ENCODE assay signal across 21 mouse cellular contexts in genomic region chr12:71793114-71793513, GRCm38 (mm10). TPM values are rescaled to one million over a fixed set of nuclear protein-coding genes. Genes with fewer than 3 reads are reported as not detected.
DNase-seq lines count a peak whose midpoint lies in the region; ATAC-seq and TF ChIP-seq lines count a peak whose summit lies in the region.
"Had no signal": no experiment of that assay in that cellular context is flagged by ENCODE, and none has a peak within 500 bp of the region (broad histone marks: within the 10 kb centered on the region; RNA-seq: fewer than 3 reads in every experiment).

No protein-coding gene starts in this region.

- ATAC-seq in lung, embryonic 14.5 days (ENCODE audit: insufficient read depth) = peak; percentile 37; the same call in 1 of the 2 replicates
- peak; percentile 40 for ATAC-seq in lung, postnatal 0 days
- ATAC-seq: forebrain, embryonic 14.5 days; forebrain, embryonic 16.5 days had no signal

- DNase-seq in lung, embryonic 14.5 days = no peak
- no peak for DNase-seq in lung, postnatal 4 days
- no peak for DNase-seq in lung, postnatal 0 days (ENCODE audit: low spot score)
- no peak for DNase-seq in lung, postnatal 10 days
- DNase-seq: adrenal gland, adult 2 months; adrenal gland, postnatal 10 days; adrenal gland, postnatal 25 days; cerebellum, adult 11 months; cerebellum, adult 18-20 months; cerebellum, adult 8-10 months; cerebellum, adult 9-11 months; cerebellum, postnatal 14 days; cerebellum, postnatal 36 days; embryo, embryonic 11 days had no signal

- H3K36me3 ChIP-seq in lung, embryonic 14.5 days (ENCODE audit: insufficient read depth) = no peaks in the 10 kb centered on the region
- no peaks in the 10 kb centered on the region for H3K36me3 ChIP-seq in lung, postnatal 0 days (ENCODE audit: insufficient read depth, low read length)
- H3K36me3 ChIP-seq: embryonic facial prominence, embryonic 13.5 days; embryonic facial prominence, embryonic 15.5 days; forebrain, embryonic 10.5 days; forebrain, embryonic 12.5 days had no signal

- H3K4me2 ChIP-seq in lung, embryonic 14.5 days = no peak overlapping the region
- no peak overlapping the region for H3K4me2 ChIP-seq in lung, postnatal 0 days (replicated peaks; ENCODE audit: low read depth, low read length)
- H3K4me2 ChIP-seq: embryonic facial prominence, embryonic 13.5 days; embryonic facial prominence, embryonic 15.5 days; forebrain, embryonic 12.5 days had no signal

- TF ChIP-seq EP300 in lung, postnatal 0 days (IDR thresholded peaks at IDR 0.05) = no peak

- 60% methylated on average over 2 of the region's 2 CpGs for WGBS in lung, embryonic 14.5 days
- WGBS in lung, postnatal 0 days = 65% methylated on average over 2 of the region's 2 CpGs

- H3K9ac ChIP-seq in lung, embryonic 14.5 days = no peak overlapping the region
- no peak overlapping the region for H3K9ac ChIP-seq in lung, postnatal 0 days (replicated peaks; ENCODE audit: low read depth)
- H3K9ac ChIP-seq: embryonic facial prominence, embryonic 13.5 days; embryonic facial prominence, embryonic 15.5 days; forebrain, embryonic 12.5 days had no signal

- no peak overlapping the region for H3K27ac ChIP-seq in lung, embryonic 14.5 days (ENCODE audit: low read depth)
- H3K27ac ChIP-seq in lung, postnatal 0 days (ENCODE audit: low read length) = no peak overlapping the region
- H3K27ac ChIP-seq: embryonic facial prominence, embryonic 13.5 days; embryonic facial prominence, embryonic 15.5 days; forebrain, embryonic 10.5 days; forebrain, embryonic 12.5 days had no signal

- H3K27me3 ChIP-seq in lung, embryonic 14.5 days (ENCODE audit: insufficient read depth, low read length) = no peaks in the 10 kb centered on the region
- H3K27me3 ChIP-seq in lung, postnatal 0 days (replicated peaks; ENCODE audit: insufficient read depth, low read length) = no peaks in the 10 kb centered on the region
- H3K27me3 ChIP-seq: embryonic facial prominence, embryonic 13.5 days; embryonic facial prominence, embryonic 15.5 days had no signal

- H3K4me1 ChIP-seq in lung, embryonic 14.5 days (ENCODE audit: insufficient read depth) = peaks cover 11% of the 10 kb centered on the region
- no peaks in the 10 kb centered on the region; the same call in 1 of the 2 replicates for H3K4me1 ChIP-seq in lung, postnatal 0 days (ENCODE audit: insufficient read depth, low read depth, low read length)

- TF ChIP-seq CTCF in lung, embryonic 14.5 days (IDR thresholded peaks at IDR 0.05; ENCODE audit: low read depth) = no peak
- no peak for TF ChIP-seq CTCF in lung, postnatal 0 days (IDR thresholded peaks at IDR 0.05)

- H3K9me3 ChIP-seq in lung, embryonic 14.5 days (ENCODE audit: low read depth, low read length) = no peaks in the 10 kb centered on the region
- no peaks in the 10 kb centered on the region for H3K9me3 ChIP-seq in lung, postnatal 0 days (ENCODE audit: low read length)
- H3K9me3 ChIP-seq: embryonic facial prominence, embryonic 13.5 days; embryonic facial prominence, embryonic 15.5 days; forebrain, embryonic 10.5 days; forebrain, embryonic 12.5 days had no signal

- H3K4me3 ChIP-seq in lung, embryonic 14.5 days (ENCODE audit: low read depth, low read length) = no peak overlapping the region
- no peak overlapping the region for H3K4me3 ChIP-seq in lung, postnatal 0 days (ENCODE audit: low read depth, low read length)
- H3K4me3 ChIP-seq: embryonic facial prominence, embryonic 13.5 days; embryonic facial prominence, embryonic 15.5 days; erythroblast, embryonic 14.5 days; forebrain, embryonic 10.5 days; forebrain, embryonic 12.5 days had no signal

RNA-seq across cellular contexts. Expression of gene Daam1, which starts 37.8 kb away (rescaled TPM):
- 15.3 and 17.5 TPM in 2 replicates for polyA plus RNA-seq in lung, embryonic 14.5 days (2014; fragmentation: Nextera tagmentation; extraction: Ambion mirVana)
- polyA plus RNA-seq in lung, postnatal 0 days (2015; fragmentation: Nextera tagmentation; extraction: Ambion mirVana) = 11.0 and 12.1 TPM in 2 replicates
